Mouse (Mus musculus) brown adipose tissue, adult 24 weeks (tissue): ENCODE measurements around the gene Gpd1l. TPM values are rescaled to one million over a fixed set of nuclear protein-coding genes. Genes with fewer than 3 reads are reported as not detected.

Experiments
- H3K27ac ChIP-seq: fragments of 200-500 bp; replicated peaks from 2 replicates; pipeline ENCODE4 v1.5.1; 2012; ENCODE audit warnings: low read depth, mild to moderate bottlenecking, low read length
- H3K4me1 ChIP-seq: fragments of 200-500 bp; 2 replicates; pipeline ENCODE4 v1.6.1; 2012; ENCODE audit warnings: low read length, mixed read lengths; ENCODE audit not compliant: control insufficient read depth, insufficient read depth, insufficient read length
- H3K4me3 ChIP-seq: fragments of 200-500 bp; 2 replicates; pipeline ENCODE4 v1.5.1; 2012; ENCODE audit warnings: low read depth, mild to moderate bottlenecking, low read length, moderate library complexity; ENCODE audit not compliant: insufficient read depth
- polyA plus RNA-seq: library from polyadenylated mRNA; stranded (reverse); fragments of >200 nt; gene quantifications from 2 replicates; pipeline ENCODE4 v1.2.4, GENCODE M21; 2012; ENCODE audit not compliant: missing spikeins, insufficient read depth, insufficient read length

The Gpd1l gene
- polyA plus RNA-seq, 1 experiment = 20.5 TPM

DNA sequence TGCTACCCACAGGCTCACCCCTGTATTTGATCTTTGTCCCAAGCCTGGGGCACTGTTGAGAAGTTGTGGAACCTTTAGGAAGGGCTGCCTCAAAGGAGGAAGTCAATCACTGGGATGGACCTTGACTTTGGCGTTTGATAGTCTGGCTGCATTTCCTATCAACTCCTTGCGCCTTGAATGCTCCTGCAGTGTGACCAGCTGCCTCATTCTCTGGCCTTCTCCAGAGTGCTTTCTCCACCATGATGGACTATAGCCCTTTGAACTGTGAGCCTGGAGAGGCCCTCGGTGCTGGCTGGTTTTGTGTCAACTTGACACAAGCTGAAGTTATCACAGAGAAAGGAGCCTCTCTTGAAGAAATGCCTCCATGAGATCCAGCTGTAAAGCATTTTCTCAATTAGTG, 10.9 kb upstream of the Gpd1l start:
- Histone ChIP-seq H3K4me3 (no peak overlapping the region), H3K4me1 (no peaks in the 10 kb centered on the region; the same call in 1 of the 2 replicates), H3K27ac (no peak overlapping the region)

DNA sequence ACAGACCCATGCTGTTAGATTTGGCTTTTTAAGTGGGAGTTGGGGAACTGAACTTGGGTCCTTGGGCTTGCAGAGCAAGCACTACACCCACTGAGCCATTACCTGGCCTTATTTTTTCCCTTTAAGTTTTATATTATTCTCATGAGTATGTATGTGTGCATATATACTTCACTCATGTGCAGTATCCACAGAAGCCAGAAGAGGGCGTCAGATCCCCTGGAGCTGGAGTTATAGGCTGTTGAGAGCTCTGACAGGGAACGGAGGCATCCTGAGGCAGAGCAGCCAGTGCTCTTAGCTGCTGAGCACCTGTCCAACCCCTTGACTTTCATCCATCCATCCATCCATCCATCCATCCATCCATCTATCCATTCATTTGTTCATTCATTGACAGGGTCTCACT, 2.9 kb upstream of the Gpd1l start:
- Histone ChIP-seq H3K4me1 (0 out of 2 replicates have a peak, but pooled peaks cover 3% of the 10 kb centered on the region), H3K4me3 (no peak overlapping the region), H3K27ac (no peak overlapping the region)

DNA sequence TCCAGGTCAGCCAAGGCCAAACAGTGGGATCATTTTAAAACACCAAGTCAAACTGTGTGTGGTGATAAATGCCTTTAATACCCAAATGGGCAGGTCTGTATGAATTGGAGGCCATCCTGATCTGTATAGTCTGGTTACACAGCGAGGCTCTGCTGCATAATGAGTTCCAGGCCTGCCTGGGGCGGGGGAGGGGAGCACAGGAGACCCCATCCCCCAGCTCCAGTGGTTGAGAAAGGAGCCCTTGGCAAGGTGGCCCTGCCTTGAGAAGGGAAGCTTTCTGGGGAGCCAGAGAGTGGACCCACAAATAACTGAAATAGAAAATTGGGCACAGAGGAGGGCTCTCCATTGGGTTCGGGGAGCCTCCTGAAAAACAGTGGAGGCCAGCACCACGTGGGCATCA, 1.5 kb upstream of the Gpd1l start:
- H3K4me1 ChIP-seq = peaks cover 6% of the 10 kb centered on the region
- no peak overlapping the region for H3K4me3 ChIP-seq
- H3K27ac ChIP-seq = no peak overlapping the region

DNA sequence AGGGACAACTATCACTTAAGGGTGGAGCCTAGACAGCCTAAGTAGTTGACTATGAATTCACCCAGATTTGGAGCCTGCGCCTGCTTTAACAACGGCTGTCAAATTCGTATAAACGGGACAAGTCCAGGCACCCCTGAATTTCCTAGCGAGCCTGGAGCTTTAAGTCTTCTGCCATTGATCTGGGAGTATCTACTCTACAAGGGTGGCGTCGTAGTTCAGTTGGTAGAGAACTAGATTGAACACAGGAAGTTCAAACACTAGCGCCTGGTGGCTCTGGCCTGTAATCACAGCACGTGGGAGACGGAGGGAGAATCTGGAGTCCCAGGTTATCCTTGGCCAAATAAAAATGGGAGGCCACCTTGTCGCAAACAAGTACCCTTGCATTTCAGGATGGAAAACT, 444 bp upstream of the Gpd1l start:
- peak overlapping the region; percentile 24; the same call in 1 of the 2 replicates for H3K4me3 ChIP-seq

DNA sequence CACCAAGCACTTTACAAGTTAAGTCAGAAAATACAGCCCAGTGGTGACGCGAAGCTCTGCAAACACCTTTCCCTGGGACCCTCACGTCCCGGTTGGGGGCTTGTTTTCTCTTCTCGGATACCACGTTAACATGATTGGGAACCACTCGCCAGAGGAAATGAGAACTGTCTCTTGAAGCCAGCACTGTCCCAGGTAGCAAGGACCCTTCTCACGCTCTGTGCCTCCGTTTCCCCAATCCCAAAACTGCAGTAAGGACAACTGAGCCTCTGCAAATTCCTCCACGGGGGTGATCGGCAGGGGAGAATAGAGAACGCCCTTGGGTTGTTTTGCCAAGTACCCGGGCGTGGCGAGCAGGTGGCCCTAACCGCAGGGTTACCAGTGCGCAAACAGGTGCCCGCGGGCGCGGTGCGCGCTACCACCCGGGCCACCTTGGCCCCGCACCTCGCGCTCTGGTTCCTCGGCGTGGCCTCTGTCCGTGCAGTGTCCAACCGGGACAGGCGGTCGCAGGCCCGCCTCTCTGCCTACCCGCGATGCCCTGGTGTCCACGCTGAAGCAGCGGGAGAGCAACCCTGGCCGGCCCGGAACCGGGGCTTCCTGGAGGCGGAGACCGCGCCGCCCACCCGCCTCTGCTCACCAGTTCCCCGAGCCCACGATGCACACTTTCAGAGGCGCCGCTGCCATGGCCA, 607 bp downstream of the Gpd1l start:
- Histone ChIP-seq H3K4me1 (peaks cover 6% of the 10 kb centered on the region), H3K27ac (peak overlapping the region; percentile 48; the same call in 1 of the 2 replicates), H3K4me3 (peak overlapping the region; percentile 81)

More for the DNA sequence above, 444 bp upstream of the Gpd1l start:
- Histone ChIP-seq H3K4me1 (peaks cover 6% of the 10 kb centered on the region), H3K27ac (no peak overlapping the region)

DNA sequence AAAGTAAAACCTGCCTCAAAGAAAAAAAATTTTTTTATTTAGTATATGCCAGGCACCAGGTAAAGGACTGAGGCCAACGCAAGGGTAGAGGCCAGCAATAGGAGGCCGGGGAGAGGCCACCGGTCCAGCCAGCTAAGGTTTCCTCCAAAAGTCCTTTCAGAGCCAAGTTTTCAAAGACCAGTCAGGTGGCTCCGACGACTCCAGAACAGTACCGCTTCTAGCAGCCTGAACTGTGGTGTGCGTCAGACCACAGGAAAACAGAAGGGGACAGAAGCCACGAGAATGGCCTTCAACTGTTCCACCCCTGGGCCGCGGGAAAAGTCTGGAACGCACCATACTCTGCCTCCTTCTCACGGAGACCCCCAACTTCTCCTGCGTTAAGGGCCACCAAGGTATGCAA, 1.2 kb downstream of the Gpd1l start:
- H3K4me3 ChIP-seq = peak overlapping the region; percentile 81
- no peak overlapping the region for H3K27ac ChIP-seq
- peaks cover 6% of the 10 kb centered on the region for H3K4me1 ChIP-seq

DNA sequence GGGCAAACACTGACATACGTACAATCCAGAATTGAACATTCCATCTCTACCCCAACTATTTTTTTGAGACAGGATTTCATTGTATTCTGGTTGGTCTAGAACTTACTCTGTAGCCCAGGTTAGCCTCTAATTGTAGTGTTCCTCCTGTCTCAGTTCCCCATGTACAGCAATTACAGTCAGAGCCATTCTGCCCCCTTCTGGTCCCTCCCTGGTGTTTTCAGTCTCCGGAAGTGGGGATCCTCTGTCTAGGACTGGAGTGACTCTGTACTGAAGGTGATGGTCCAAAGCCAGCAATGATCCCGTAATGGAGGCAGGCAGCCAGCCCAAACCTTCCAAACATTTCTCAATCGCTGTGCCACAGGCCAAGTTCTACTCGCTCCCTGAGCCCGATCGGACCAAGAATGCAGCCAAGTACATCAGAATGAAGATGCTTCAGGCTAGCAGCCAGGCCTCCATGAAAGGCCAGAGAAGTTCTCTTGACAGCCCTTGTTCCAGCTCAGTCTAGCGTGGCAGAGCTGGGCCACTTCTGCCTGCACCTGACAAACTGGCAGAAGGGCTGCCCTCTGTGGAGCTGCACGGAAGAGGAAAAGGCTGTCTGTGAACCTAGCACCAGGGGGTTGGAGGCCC, 3.2 kb downstream of the Gpd1l start:
- Histone ChIP-seq H3K27ac (no peak overlapping the region), H3K4me3 (no peak overlapping the region), H3K4me1 (peaks cover 6% of the 10 kb centered on the region)

DNA sequence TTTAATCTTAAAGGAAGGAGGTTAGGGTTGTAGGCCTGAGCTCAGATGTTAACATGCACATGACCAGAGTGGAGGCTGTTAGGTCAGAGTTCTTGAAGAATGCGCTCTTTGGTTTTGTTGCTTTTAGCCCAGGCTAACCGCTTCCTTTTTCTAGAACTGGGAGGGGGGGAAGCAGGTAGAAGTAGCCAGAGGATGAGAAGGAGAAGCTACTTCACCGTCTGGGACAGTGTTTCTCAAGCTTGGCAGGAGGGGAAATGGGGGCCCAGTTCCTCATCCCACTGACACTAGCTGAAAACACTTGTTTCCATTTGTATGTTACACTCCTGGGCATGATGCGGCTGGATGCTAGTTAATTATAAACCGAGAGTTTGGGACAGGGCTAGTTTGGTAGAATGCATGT, 8.2 kb downstream of the Gpd1l start:
- Histone ChIP-seq H3K4me1 (no peaks in the 10 kb centered on the region), H3K4me3 (no peak overlapping the region), H3K27ac (no peak overlapping the region)

DNA sequence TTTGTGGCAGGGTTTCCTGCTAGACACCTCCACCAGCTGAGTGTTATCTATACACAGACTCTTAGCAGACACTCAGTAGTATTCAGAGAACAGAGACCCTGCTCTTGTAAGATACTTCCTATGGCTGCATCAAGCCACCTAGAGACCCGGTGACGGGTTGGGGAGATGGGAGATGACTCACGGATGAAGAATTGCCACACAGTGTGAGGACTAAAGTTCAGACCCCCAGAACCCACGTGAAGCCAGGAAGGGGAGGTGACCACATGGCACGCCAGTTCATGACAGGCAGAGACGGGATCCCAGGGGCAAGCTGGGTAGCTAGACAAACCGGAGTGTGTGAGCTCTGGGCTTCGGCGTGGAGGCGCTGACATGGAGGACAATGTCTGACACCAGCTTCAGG, 8.7 kb downstream of the Gpd1l start:
- H3K4me3 ChIP-seq = no peak overlapping the region
- no peak overlapping the region for H3K27ac ChIP-seq
- no peaks in the 10 kb centered on the region for H3K4me1 ChIP-seq

DNA sequence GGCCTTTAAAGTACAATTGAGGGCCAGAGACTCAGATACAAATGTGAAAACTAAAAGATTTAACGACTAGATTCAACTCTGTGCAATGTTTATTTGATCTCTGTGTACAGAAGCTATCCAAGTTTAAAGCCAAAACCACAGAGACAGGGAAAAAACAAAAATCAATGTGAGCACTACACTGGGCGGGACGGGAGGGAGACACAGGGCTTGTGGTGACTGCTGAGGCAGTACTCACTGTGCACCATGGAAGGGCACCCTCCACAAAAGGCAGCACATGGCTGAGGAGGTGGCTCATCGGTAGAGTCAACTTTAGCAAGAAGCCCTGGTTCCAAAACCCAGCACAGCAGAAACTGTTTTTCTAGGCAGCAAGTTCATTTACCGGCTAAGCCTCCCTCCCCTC, 9.3 kb downstream of the Gpd1l start:
- Histone ChIP-seq H3K4me3 (no peak overlapping the region), H3K27ac (no peak overlapping the region)

DNA sequence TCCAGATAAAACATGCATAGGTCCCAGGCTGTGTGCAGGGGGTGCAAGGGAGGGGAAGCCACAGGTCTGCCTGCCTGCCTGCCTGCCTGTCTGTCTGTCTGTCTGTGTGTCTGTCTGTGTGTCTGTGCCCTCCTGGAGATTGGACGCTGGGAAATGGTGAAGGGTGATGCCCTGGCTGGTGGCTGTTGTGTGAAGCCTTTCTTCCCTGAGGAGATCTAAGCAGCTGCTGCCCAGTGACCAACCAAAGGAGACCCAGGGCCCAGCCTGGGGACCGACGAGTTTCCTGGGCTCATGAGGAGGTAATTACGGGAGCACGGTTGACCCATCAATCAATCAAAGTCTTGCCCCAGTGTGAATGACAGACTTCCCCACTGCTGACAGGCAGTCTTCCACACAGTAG, 11.6 kb downstream of the Gpd1l start:
- Histone ChIP-seq H3K4me3 (no peak overlapping the region), H3K4me1 (no peaks in the 10 kb centered on the region)

More for the DNA sequence above, 9.3 kb downstream of the Gpd1l start:
- H3K4me1 ChIP-seq = no peaks in the 10 kb centered on the region

DNA sequence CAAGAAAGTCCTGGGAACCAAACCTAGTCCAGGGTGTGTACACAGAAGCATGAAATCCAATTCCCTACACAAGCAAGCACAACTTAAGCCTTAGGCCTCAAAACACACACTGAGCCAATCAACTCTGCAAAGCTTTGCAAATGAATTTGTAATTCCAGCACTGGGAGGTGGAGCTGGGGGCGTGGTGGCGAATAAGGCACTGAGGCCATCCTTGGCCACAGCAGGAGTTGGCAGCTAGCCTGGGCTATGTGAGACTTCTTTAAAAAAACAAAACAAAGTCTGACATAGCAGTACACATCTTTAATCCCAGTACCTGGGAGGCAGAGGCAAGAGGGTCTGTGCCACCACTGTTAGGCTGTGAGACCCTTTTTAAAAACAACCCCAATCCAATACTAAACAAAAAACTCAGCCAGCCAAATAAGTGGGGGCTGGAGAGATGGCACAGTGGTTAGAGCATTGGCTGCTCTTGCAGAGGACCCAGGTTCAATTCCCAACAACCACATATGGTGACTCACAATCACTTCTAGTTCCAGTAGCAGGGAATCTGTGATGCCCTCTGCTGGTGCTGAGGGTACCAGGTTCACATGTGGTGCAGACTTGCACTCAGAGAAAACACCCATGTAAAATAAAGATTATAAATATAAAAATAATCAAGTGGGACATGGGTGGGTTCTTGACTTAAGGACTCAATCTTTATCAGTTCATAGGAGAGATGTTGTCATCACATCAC, 12.3 kb downstream of the Gpd1l start:
- no peak overlapping the region for H3K27ac ChIP-seq
- H3K4me1 ChIP-seq = no peaks in the 10 kb centered on the region
- H3K4me3 ChIP-seq = no peak overlapping the region

More for the DNA sequence above, 11.6 kb downstream of the Gpd1l start:
- no peak overlapping the region for H3K27ac ChIP-seq

DNA sequence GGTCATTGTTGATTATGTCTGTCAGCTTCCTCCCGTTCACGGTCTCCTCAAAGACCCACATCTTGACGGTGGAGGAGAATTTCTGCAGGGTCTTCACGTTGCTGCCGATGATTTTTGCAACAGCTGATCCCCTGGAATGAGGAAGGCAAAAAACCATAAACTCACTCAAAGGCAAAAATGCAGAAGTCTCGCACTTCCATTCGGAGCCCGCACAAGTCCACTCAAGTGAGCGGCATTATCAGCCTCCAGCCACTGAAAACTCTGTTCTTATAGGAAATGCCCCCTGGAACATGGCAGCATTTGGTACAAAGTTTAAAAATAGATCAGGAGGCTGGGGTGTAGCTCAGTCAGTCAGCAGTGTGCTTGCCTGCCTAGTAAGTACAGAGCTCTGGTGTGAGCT, 13.2 kb downstream of the Gpd1l start:
- H3K4me1 ChIP-seq = no peaks in the 10 kb centered on the region
- H3K4me3 ChIP-seq = no peak overlapping the region
- H3K27ac ChIP-seq = no peak overlapping the region

DNA sequence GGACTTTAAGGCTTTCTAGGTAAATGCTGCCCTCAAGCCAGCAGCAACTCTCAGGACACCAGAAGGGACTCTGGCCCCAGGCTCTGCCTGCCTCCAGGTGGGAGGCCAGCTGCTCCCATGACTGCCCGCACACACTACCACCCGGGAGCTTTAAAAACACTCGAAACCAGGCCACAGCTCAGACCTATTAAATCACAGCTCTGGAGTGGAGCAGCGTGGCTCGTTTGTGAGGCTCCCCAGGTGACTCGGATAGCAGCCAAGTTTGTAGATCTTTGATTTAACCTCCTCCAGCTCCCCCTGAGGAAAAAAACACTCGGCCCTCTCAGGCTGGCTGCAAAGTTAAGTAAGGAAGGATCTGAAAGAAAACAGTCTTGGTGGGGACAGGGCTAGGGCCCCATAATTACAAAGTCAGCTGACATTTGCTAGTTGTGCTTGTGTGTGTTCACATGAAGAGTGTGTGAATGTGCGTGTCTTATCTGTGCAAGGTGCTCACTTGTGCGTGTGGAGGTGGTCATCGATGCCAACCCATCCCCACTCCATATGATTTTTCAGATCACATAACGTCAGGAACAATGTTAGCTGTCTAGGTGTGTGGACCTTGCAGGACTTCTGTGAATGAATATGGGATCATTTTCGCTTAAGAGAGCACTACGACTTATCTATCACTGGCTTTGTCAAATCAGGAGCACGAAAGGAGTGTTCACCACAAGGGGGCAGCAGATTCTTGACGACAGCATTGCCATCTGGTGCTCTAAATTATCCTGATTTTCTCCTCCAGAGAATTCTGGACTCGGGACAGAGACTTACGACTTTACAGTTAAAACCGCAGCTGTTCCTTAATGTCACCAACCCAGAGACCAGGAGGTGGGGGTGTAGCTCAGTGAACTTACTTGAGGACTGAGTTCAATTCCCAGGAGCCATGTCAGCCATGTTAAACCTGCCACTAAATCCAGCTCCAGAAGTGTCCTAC, 20.8 kb downstream of the Gpd1l start:
- Histone ChIP-seq H3K4me1 (peaks cover 3% of the 10 kb centered on the region; the same call in 1 of the 2 replicates), H3K27ac (no peak overlapping the region), H3K4me3 (no peak overlapping the region)

DNA sequence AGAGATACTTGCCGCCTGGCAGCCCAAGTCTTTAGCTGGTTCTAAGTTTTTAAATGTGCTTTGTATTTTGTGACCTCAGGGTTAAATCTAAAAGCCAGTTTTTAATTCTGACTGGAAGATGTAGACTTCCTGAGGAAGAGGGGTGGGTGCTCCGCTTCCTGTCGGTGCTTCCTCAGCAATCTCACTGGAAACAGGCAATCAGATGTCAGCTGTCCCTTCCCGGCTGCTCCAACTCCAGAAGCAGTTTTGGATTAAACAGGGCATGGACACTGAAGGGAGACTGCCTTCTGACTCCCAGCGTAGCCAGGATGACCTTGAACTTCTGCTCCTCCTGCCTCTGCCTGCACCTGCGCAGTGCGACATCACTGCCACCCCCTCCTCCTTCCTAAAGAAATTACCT, 26.3 kb downstream of the Gpd1l start:
- peak overlapping the region; percentile 85 for H3K27ac ChIP-seq
- peaks cover 12% of the 10 kb centered on the region for H3K4me1 ChIP-seq
- no peak overlapping the region for H3K4me3 ChIP-seq
